Mouse (Mus musculus): ENCODE data around the gene Gm20807.
"Not testable (repeated sequence)": the region's sequence is repeated elsewhere in the genome, so short reads cannot be mapped to it uniquely, and the experiment has no call there.

Gm20807 gene

GRCm38 (mm10) chrY:13042591-13042990 lies at the start of gene Gm20807:
Gene Gm20807, plus strand, starts transcription at chrY:13042891.
- in situ Hi-C loops (cut with MboI) = not testable (repeated sequence)

Data from mature B cell (primary cell).